Mouse (Mus musculus) heart, embryonic 15.5 days (tissue): ENCODE measurements around the gene Cdh23. TPM values are rescaled to one million over a fixed set of nuclear protein-coding genes. Genes with fewer than 3 reads are reported as not detected.

ENCODE experiments used
- ATAC-seq: fragments of 200-750 bp; cut with Nextera tagmentation; replicated peaks from 2 replicates; pipeline ENCODE4 v1.8.0; 2017; ENCODE audit warnings: low read depth, moderate TSS enrichment; ENCODE audit not compliant: insufficient number of reproducible peaks, insufficient read depth, low FRiP score
- H3K27ac ChIP-seq: fragments of 300-500 bp; sonication (generic); 2 replicates; pipeline ENCODE4 v1.5.1; 2015; ENCODE audit warnings: mild to moderate bottlenecking, inconsistent platforms
- H3K27me3 ChIP-seq: fragments of 300-500 bp; sonication (generic); 2 replicates; pipeline ENCODE4 v1.6.1; 2015; ENCODE audit warnings: inconsistent platforms
- H3K36me3 ChIP-seq: fragments of 300-500 bp; sonication (generic); 2 replicates; pipeline ENCODE4 v1.6.1; 2015; ENCODE audit warnings: mild to moderate bottlenecking, inconsistent platforms
- H3K4me1 ChIP-seq: fragments of 300-500 bp; sonication (generic); replicated peaks from 2 replicates; pipeline ENCODE4 v1.6.1; 2015; ENCODE audit warnings: inconsistent platforms
- H3K4me2 ChIP-seq: fragments of 300-500 bp; sonication (generic); 2 replicates; pipeline ENCODE4 v1.6.1; 2015; ENCODE audit warnings: inconsistent platforms, mild to moderate bottlenecking, moderate library complexity
- H3K4me3 ChIP-seq: fragments of 300-500 bp; sonication (generic); 2 replicates; pipeline ENCODE4 v1.5.1; 2015; ENCODE audit warnings: mild to moderate bottlenecking, inconsistent platforms
- H3K9ac ChIP-seq: fragments of 300-500 bp; sonication (generic); 2 replicates; pipeline ENCODE4 v1.6.1; 2015; ENCODE audit warnings: mild to moderate bottlenecking, inconsistent platforms
- H3K9me3 ChIP-seq: fragments of 300-500 bp; sonication (generic); replicated peaks from 2 replicates; pipeline ENCODE4 v1.6.1; 2016; ENCODE audit warnings: inconsistent platforms
- whole genome bisulfite sequencing: fragments of 180-500 bp; shearing (Covaris S2); methylation state at CpG from one replicate; pipeline ENCODE4 v1.1.7; 2015; ENCODE audit warnings: mixed read lengths; 5-methylcytosine and 5-hydroxymethylcytosine counted together
- polyA plus RNA-seq: library from polyadenylated mRNA; unstranded; fragments of >200 nt; fragmentation: Nextera tagmentation; extraction: Ambion mirVana; gene quantifications from 2 replicates; pipeline ENCODE4 v1.2.1, GENCODE M21; 2015

The Cdh23 gene
- polyA plus RNA-seq, 1 experiment from 2014 or later, result 0.50 TPM

DNA sequence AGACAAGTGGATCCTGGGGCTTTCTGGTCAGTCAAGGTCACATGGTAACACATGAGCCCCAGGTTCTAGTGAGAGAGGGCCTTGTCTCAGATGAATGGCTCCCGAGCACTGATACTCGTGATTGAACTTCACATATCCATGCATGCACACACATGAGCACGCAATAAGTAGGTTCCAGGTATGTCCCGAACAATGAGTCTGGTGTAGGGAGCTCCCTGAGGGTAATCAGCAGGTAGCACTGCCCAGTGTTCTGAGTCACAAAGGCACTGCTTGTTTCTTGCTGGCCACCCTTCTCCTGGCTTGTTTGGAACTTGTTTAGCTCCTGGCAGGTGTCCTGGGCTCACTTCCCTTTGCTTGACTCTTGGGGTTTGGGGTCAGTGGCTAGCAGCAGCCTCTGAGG, 409.1 kb downstream of the Cdh23 start:
- no peak overlapping the region for H3K4me2 ChIP-seq
- H3K4me3 ChIP-seq, result no peak overlapping the region
- H3K27me3 ChIP-seq, result no peaks in the 10 kb centered on the region
- H3K27ac ChIP-seq, result no peak overlapping the region
- H3K9me3 ChIP-seq, result no peaks in the 10 kb centered on the region
- WGBS, result 85% methylated on average over 4 of the region's 4 CpGs
- H3K4me1 ChIP-seq, result peaks cover 81% of the 10 kb centered on the region
- H3K9ac ChIP-seq, result no peak overlapping the region
- H3K36me3 ChIP-seq, result no peaks in the 10 kb centered on the region
- ATAC-seq, result no peak

DNA sequence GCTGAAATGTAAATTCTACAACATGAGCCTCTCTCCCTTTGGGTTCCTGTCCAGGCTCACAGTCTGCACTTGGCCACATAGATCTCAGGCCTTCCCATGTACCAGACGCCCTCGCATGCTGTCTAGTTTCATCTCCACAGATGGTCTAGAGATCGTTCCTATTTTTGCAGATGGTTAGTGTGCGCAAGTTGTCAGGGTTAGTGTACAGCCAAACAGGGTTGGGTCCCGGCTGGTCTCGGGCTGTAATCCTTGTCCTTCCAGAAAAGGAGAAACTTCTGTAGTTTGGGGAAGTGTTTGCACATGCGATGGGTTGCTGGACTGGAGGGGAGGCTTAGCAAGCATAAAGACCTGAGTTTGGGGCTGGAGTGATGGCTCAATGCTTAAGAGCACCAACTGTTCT, 409.7 kb downstream of the Cdh23 start:
- Histone ChIP-seq H3K27me3 (no peaks in the 10 kb centered on the region), H3K27ac (no peak overlapping the region), H3K9me3 (no peaks in the 10 kb centered on the region), H3K4me2 (no peak overlapping the region), H3K36me3 (no peaks in the 10 kb centered on the region), H3K4me3 (no peak overlapping the region), H3K4me1 (peaks cover 84% of the 10 kb centered on the region), H3K9ac (no peak overlapping the region)
- ATAC-seq, result no peak
- WGBS, result 90% methylated on average over 7 of the region's 7 CpGs

DNA sequence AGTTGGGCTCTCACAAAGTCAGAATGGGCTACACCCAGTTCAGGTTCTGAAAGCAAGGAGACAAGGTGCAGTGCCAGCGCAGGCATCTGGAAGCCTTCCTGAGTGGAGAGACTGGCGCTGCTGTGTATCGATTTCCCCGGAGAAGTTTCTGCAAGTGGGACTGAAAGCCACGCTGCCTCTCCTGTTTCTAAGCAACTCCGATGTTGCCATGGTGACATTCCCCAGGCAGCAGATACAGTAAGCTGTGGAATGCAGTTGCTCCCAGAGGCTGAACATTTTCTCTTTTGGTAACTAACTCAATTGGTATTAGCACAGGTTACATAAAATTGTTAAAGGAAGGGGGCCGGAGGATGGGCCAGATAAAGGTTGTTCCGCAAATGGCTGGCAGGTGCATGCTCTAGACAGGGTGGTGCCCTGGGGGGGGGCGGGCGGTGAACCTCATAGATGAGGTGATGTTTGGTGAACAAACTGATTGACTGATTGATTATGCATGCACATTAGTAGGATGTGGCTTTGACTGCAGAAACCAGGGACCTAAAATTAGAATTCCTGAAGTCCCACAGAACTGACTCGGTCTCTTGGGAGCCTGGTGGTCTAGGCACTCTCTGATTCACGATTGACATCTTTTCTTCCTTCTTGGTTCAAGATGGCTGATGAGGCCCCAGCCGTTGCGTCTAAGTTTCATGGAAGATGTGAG, 410.5 kb downstream of the Cdh23 start:
- H3K4me1 ChIP-seq, result peaks cover 86% of the 10 kb centered on the region
- H3K27ac ChIP-seq, result peak overlapping the region; percentile 64
- no peaks in the 10 kb centered on the region for H3K27me3 ChIP-seq
- H3K4me3 ChIP-seq, result peak overlapping the region; percentile 4; the same call in 1 of the 2 replicates
- H3K36me3 ChIP-seq, result no peaks in the 10 kb centered on the region
- H3K4me2 ChIP-seq, result peak overlapping the region; percentile 35
- H3K9me3 ChIP-seq, result no peaks in the 10 kb centered on the region
- 0 out of 2 replicates have a peak, but pooled peaks have one; percentile 29 for ATAC-seq
- no peak overlapping the region for H3K9ac ChIP-seq
- 54% methylated on average over 14 of the region's 14 CpGs for WGBS

DNA sequence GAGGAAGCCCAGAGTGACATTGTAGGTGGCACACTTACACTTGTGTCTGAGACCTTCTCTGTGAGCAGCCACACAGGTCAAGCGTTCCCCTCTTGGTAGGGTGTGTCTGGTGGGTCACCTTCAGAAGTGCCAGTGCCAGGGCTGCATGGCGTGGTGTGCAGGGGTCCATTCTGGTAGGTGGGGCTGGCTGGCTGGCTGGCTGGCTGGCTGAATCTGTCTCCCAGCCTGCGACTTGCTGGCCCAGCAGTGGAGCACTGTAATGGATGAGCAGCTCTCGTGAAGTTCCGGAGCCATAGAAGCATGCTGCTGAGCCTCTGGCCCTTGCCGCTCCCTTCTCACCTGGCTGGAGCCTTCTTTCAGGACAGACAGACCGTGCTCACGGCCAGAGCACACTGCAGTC, 411.1 kb downstream of the Cdh23 start:
- Histone ChIP-seq H3K4me2 (peak overlapping the region; percentile 35), H3K27me3 (no peaks in the 10 kb centered on the region), H3K36me3 (no peaks in the 10 kb centered on the region), H3K9ac (no peak overlapping the region; the same call in 1 of the 2 replicates), H3K4me3 (peak overlapping the region; percentile 4; the same call in 1 of the 2 replicates), H3K4me1 (peaks cover 86% of the 10 kb centered on the region), H3K27ac (peak overlapping the region; percentile 64), H3K9me3 (no peaks in the 10 kb centered on the region)
- ATAC-seq, result no peak; the same call in 1 of the 2 replicates
- WGBS, result 52% methylated on average over 8 of the region's 8 CpGs

GRCm38 (mm10) chr10:60284676-60285111, 411.6 kb downstream of the Cdh23 start:
- Histone ChIP-seq H3K36me3 (no peaks in the 10 kb centered on the region), H3K4me3 (no peak overlapping the region), H3K9ac (no peak overlapping the region; the same call in 1 of the 2 replicates), H3K27ac (peak overlapping the region; percentile 64), H3K4me1 (peaks cover 86% of the 10 kb centered on the region), H3K27me3 (no peaks in the 10 kb centered on the region), H3K4me2 (peak overlapping the region; percentile 35), H3K9me3 (no peaks in the 10 kb centered on the region)
- ATAC-seq, result peak; percentile 21; the same call in 1 of the 2 replicates
- WGBS, result 45% methylated on average over 8 of the region's 8 CpGs

DNA sequence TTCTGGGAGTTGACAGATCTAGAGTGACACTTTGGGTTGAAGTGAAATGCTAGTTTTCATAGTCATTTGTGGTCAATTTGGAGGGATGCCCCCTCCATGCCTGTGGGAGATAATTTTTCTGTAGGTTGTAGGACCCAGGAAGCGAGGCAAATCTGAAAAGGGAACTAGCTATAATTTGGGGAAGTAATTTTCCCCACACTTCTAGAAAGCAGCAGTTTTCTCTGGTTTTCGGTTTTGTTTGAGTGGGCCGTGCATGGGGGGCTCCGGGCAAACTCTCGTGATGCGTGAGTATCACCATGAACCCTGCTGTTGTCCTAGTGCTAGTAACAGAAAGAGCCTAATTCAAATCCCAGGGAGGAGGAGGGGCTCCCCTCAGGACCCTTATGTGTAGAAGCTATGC, 412.0 kb downstream of the Cdh23 start:
- Histone ChIP-seq H3K27ac (peak overlapping the region; percentile 64), H3K27me3 (no peaks in the 10 kb centered on the region), H3K4me3 (no peak overlapping the region), H3K4me1 (peaks cover 86% of the 10 kb centered on the region), H3K9ac (no peak overlapping the region), H3K9me3 (no peaks in the 10 kb centered on the region), H3K36me3 (no peaks in the 10 kb centered on the region), H3K4me2 (0 out of 2 replicates have a peak overlapping the region, but pooled peaks have one; percentile 1)
- WGBS, result 88% methylated on average over 6 of the region's 6 CpGs
- no peak for ATAC-seq

DNA sequence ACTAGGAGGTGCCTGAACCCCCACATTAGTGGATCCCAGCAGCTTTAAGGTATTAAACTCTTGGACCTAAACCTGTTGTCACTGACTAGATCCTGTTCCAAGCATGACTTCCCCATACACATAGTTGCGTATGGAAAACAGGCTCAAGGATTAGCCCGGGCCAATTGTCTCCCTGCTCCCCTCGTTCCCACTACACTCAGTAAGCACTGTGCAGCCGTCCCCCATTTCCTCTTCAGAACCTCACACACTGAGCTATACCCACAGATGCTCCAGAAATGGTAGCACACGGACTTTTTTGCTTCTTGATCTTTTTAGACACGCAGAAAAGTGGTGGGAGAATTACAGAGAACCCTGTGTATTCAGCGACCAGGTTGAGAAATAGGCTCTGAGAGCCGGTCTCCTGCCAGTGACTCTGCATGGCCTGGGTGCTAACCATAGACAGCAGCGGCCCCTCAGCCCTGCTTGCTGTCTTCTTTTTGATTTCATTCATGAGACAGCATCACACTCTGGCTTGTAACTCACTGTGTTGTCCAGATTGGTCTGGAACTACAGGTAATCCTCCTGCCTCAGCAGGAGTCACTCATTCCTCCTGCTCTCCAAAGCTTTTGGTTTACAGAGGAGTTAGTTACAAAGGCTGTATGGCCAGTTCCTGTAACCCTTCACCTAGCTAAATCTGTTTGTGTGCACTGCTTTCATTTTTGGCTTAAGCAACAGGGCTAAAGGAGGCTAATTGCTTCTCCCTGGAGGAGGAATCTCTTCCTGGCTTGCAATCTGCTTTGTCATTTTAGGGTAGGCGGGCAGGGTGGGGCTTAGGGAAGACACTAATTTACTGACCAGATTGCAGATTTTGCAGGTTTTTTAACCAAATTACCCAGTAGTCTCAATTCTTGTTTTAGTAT, 413.9 kb downstream of the Cdh23 start:
- no peak overlapping the region for H3K4me2 ChIP-seq
- no peak overlapping the region for H3K9ac ChIP-seq
- H3K27me3 ChIP-seq, result no peaks in the 10 kb centered on the region
- no peaks in the 10 kb centered on the region for H3K36me3 ChIP-seq
- H3K4me3 ChIP-seq, result no peak overlapping the region
- H3K4me1 ChIP-seq, result peaks cover 88% of the 10 kb centered on the region
- no peak for ATAC-seq
- WGBS, result 82% methylated on average over 10 of the region's 10 CpGs
- no peaks in the 10 kb centered on the region for H3K9me3 ChIP-seq
- peak overlapping the region; percentile 20 for H3K27ac ChIP-seq

DNA sequence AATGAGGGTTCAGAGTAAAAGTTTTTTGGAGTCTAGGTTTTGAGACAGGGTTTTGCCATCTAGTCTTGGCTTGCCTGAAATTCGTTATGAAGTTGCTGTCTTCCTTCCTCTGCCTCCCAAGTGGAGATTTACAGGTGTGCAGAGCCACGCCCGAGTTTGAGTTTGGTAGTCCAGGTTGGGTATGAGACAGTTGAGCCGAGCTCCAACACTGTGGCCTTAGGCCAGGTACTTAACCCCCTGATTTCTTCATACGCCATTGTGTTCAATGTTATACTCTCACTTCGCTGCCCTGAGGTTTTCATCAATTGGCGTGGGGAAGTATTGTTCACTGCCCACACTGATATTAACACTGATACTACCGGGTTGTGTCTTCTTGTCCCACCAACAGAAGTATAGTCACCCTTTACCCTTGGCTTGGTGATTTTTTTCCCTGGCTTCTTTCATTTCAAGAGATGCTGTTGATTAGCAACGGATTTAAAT, 414.7 kb downstream of the Cdh23 start:
- Histone ChIP-seq H3K27me3 (no peaks in the 10 kb centered on the region), H3K36me3 (no peaks in the 10 kb centered on the region), H3K27ac (0 out of 2 replicates have a peak overlapping the region, but pooled peaks have one; percentile 20), H3K4me1 (peaks cover 88% of the 10 kb centered on the region), H3K9ac (no peak overlapping the region), H3K9me3 (no peaks in the 10 kb centered on the region), H3K4me3 (no peak overlapping the region), H3K4me2 (no peak overlapping the region)
- no peak for ATAC-seq
- WGBS, result 85% methylated on average over 9 of the region's 9 CpGs

- Histone ChIP-seq H3K9me3 (no peaks in the 10 kb centered on the region), H3K4me1 (peaks cover 76% of the 10 kb centered on the region), H3K4me3 (peak overlapping the region; percentile 15; the same call in 1 of the 2 replicates), H3K27me3 (no peaks in the 10 kb centered on the region), H3K9ac (no peak overlapping the region), H3K27ac (peak overlapping the region; percentile 22; the same call in 1 of the 2 replicates), H3K4me2 (peak overlapping the region; percentile 77), H3K36me3 (no peaks in the 10 kb centered on the region)
- ATAC-seq, result no peak
- 84% methylated on average over 6 of the region's 6 CpGs for WGBS
Measured at GRCm38 (mm10) chr10:60280353-60280752, 415.9 kb downstream of the Cdh23 start.

GRCm38 (mm10) chr10:60279941-60280301, 416.4 kb downstream of the Cdh23 start:
- Histone ChIP-seq H3K4me2 (peak overlapping the region; percentile 77), H3K27ac (peak overlapping the region; percentile 22; the same call in 1 of the 2 replicates), H3K27me3 (no peaks in the 10 kb centered on the region), H3K4me1 (peaks cover 71% of the 10 kb centered on the region), H3K9me3 (no peaks in the 10 kb centered on the region), H3K9ac (no peak overlapping the region), H3K4me3 (peak overlapping the region; percentile 15; the same call in 1 of the 2 replicates), H3K36me3 (no peaks in the 10 kb centered on the region)
- ATAC-seq, result no peak
- 83% methylated on average over 9 of the region's 9 CpGs for WGBS

- Histone ChIP-seq H3K4me3 (peak overlapping the region; percentile 79), H3K4me1 (peaks cover 66% of the 10 kb centered on the region), H3K9ac (no peak overlapping the region), H3K36me3 (no peaks in the 10 kb centered on the region), H3K27me3 (no peaks in the 10 kb centered on the region), H3K27ac (peak overlapping the region; percentile 22; the same call in 1 of the 2 replicates), H3K9me3 (no peaks in the 10 kb centered on the region), H3K4me2 (peak overlapping the region; percentile 77)
- WGBS, result 76% methylated on average over 8 of the region's 8 CpGs
- ATAC-seq, result no peak
Measured at GRCm38 (mm10) chr10:60279290-60279940, 416.9 kb downstream of the Cdh23 start.
